Mouse (Mus musculus): ENCODE measurements around the gene Tbx18.

DNA sequence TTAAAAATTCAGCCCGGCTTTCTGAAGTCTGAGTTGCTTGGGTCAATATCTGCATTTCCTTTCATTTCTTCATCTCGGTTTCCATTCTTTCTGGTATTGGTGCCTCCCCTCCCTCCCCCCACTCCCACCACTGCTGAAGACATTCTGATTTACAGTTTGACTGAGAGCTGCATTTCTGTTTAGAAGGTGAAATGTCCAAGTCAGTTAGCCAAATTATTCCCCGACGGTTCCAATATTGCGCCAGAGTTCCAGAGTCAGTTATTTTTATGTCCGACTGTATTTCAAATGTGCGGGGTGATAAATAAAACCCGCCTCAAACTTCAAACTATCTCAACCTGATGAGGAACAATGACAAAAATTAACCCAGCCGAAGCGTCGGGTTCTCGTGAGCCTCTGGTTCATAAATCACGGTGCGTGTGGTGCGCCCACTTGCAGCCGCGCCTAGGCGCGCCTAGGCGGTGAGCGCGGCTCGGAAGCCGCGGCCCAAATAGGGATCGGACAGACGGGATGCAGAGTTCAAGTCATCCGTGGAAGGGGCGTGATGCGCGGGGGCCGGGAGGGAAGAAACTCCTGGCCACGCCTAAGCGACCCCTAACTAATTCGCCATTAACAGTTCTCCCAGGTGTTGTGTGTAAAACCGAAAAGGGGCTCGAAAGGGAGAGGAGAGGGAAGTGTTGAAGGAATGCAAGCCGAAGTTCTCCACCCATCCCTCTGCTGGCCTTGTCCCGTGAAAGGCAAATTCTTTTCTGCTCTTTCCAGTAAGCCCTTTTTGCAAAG lies 7.9 kb upstream of the Tbx18 start:
- TF ChIP-seq CTCF (IDR thresholded peaks at IDR 0.05; ENCODE audit: insufficient read depth, low read length) (no peak), POLR2A (IDR thresholded peaks at IDR 0.05; ENCODE audit: borderline replicate concordance, extremely low read depth, low read depth, low read length) (no peak)
